Mouse (Mus musculus): ENCODE measurements at regions not wholly inside any gene's neighbourhood (a gene's known extent, or its start where the extent isn't known, plus 50 kb on each side); places are given as distances from the start of the nearest gene placed in this dataset.

DNA sequence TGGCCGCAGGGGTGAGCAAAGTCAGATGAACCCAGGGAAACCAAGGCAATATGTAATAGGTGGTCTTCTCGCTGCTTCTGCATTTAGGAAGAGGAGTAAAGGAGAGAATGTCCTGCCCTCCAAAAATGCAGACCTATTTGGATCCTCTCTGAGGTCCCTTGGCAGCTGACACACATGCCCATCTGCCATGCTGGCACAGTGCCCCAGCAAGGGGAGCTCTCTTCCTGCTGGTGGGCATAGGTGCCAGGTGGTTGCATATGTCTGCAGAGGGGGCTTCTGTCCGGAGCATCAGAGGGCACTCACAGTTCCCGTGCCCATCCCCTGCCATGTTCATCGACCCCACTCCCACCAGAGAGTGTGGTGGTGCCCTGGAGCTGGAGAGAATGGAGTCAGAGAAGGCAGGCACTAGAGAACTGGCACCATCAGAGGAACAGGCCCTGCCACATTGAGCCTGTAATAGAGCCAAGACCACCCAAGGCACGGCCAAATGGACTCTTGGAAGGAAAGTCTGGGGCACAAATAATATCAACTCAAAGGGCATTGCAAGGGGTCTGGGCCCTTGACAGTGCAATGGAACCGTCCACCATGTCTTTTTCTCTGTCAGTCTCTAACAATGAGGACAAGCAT lies 222.7 kb upstream of the Cadm1 start:
- no peak for TF ChIP-seq POLR2A (IDR thresholded peaks at IDR 0.05; ENCODE audit: extremely low read depth, insufficient read depth, low read length)
- no peak for TF ChIP-seq CTCF (IDR thresholded peaks at IDR 0.05; ENCODE audit: low read depth, low read length)
